Mouse (Mus musculus): ENCODE data around the gene Pnmal2.

GRCm38 (mm10) chr7:16932704-16933577, 11.5 kb upstream of the Pnmal2 start:
- TF ChIP-seq POLR2A (IDR thresholded peaks at IDR 0.05; ENCODE audit: control insufficient read depth, extremely low read depth, insufficient read depth, low read length, poor library complexity) (no peak), CTCF (IDR thresholded peaks at IDR 0.05; ENCODE audit: borderline replicate concordance, control insufficient read depth, extremely low read depth, insufficient read depth, low read length, poor library complexity) (no peak)
